Mouse (Mus musculus) spleen, postnatal 4 days (tissue): Measurements from ENCODE around the gene Fam50b.

Source experiments
- DNase-seq, 2 experiments: peaks; one replicate each; pipeline ENCODE4 v3.0.0; 2022; ENCODE audit warnings: low spot score in 2 of 2

Gene Fam50b

GRCm38 (mm10) chr13:34734686-34735085 is at the start of gene Fam50b:
Gene Fam50b, plus strand, starts transcription at chr13:34734850.
- DNase-seq, result no peak

- DNase-seq, result no peak
Measured at GRCm38 (mm10) chr13:34685008-34685765, 49.5 kb upstream of the Fam50b start.

- DNase-seq, result no peak
Measured at GRCm38 (mm10) chr13:34691049-34691448, 43.6 kb upstream of the Fam50b start.

- no peak for DNase-seq
Measured at GRCm38 (mm10) chr13:34693111-34693510, 41.5 kb upstream of the Fam50b start.

- no peak for DNase-seq
Measured at GRCm38 (mm10) chr13:34696734-34697332, 37.8 kb upstream of the Fam50b start.

GRCm38 (mm10) chr13:34700091-34700490 is 34.6 kb upstream of the Fam50b start:
- DNase-seq, result no peak

- DNase-seq, result no peak
Measured at GRCm38 (mm10) chr13:34700630-34701029, 34.0 kb upstream of the Fam50b start.

- DNase-seq, result no peak
Measured at GRCm38 (mm10) chr13:34703301-34703700, 31.3 kb upstream of the Fam50b start.

- no peak for DNase-seq
Measured at GRCm38 (mm10) chr13:34703795-34704194, 30.9 kb upstream of the Fam50b start.

- no peak for DNase-seq
Measured at GRCm38 (mm10) chr13:34704835-34705234, 29.8 kb upstream of the Fam50b start.

- no peak for DNase-seq
Measured at GRCm38 (mm10) chr13:34708955-34709354, 25.7 kb upstream of the Fam50b start.

- no peak for DNase-seq
Measured at GRCm38 (mm10) chr13:34709566-34709965, 25.1 kb upstream of the Fam50b start.

GRCm38 (mm10) chr13:34711410-34711809 is 23.2 kb upstream of the Fam50b start:
- DNase-seq, result no peak

- DNase-seq, result no peak
Measured at GRCm38 (mm10) chr13:34712881-34713280, 21.8 kb upstream of the Fam50b start.

GRCm38 (mm10) chr13:34715437-34715838 is 19.2 kb upstream of the Fam50b start:
- no peak for DNase-seq

- DNase-seq, result no peak
Measured at GRCm38 (mm10) chr13:34724831-34725592, 9.6 kb upstream of the Fam50b start.

- no peak for DNase-seq
Measured at GRCm38 (mm10) chr13:34725800-34726476, 8.7 kb upstream of the Fam50b start.

- DNase-seq, result no peak
Measured at GRCm38 (mm10) chr13:34726477-34726805, 8.2 kb upstream of the Fam50b start.

GRCm38 (mm10) chr13:34727060-34727459 is 7.6 kb upstream of the Fam50b start:
- DNase-seq, result no peak

GRCm38 (mm10) chr13:34731551-34731950 is 3.1 kb upstream of the Fam50b start:
- no peak for DNase-seq

GRCm38 (mm10) chr13:34733780-34734179 is 870 bp upstream of the Fam50b start:
- no peak for DNase-seq

GRCm38 (mm10) chr13:34737968-34738698 is 3.5 kb downstream of the Fam50b start:
- no peak for DNase-seq
